Mouse (Mus musculus) gastrocnemius, postnatal 14 days (tissue): ENCODE results near the gene Sept5. TPM values are rescaled to one million over a fixed set of nuclear protein-coding genes. Genes with fewer than 3 reads are reported as not detected.

ENCODE experiments used
- DNase-seq: peaks from one replicate; pipeline ENCODE4 v3.0.0; 2021; ENCODE audit warnings: mixed read lengths
- intact Hi-C: fragments of 180-260 bp; cut with DNase I; formaldehyde crosslinking; loops from one replicate; pipeline ENCODE4 v1.15.1; 2025; ENCODE audit warnings: low total_unique reads
- total RNA-seq, 2 experiments: library from RNA; stranded (reverse); gene quantifications; 2 replicates each; pipeline ENCODE4 v1.2.3; 2021

Gene Sept5
- total RNA-seq, 2 experiments from 2014 or later: 6.0 to 8.4 TPM

- DNase-seq: no peak
- intact Hi-C loops: no loop called here
These were observed 41.7 kb downstream of the Sept5 start for GRCm38 (mm10) chr16:18587847-18588737.

GRCm38 (mm10) chr16:18586906-18587546 is 42.7 kb downstream of the Sept5 start:
- intact Hi-C loops: no loop called here
- DNase-seq: no peak

- intact Hi-C loops: no loop called here
- no peak for DNase-seq
These were observed 43.5 kb downstream of the Sept5 start for GRCm38 (mm10) chr16:18586076-18586905.

- DNase-seq: no peak
- intact Hi-C loops: no loop called here
These were observed 44.1 kb downstream of the Sept5 start for GRCm38 (mm10) chr16:18585676-18586075.

GRCm38 (mm10) chr16:18584901-18585510 is 44.7 kb downstream of the Sept5 start:
- intact Hi-C loops: no loop called here
- DNase-seq: no peak

GRCm38 (mm10) chr16:18583673-18584357 is 45.9 kb downstream of the Sept5 start:
- DNase-seq: no peak
- intact Hi-C loops: no loop called here

- no peak for DNase-seq
- intact Hi-C loops: no loop called here
These were observed 46.6 kb downstream of the Sept5 start for GRCm38 (mm10) chr16:18583169-18583568.

GRCm38 (mm10) chr16:18582426-18583148 is 47.2 kb downstream of the Sept5 start:
- intact Hi-C loops: no loop called here
- DNase-seq: no peak

GRCm38 (mm10) chr16:18581623-18582205 is 48.0 kb downstream of the Sept5 start:
- intact Hi-C loops: no loop called here
- DNase-seq: no peak

- DNase-seq: no peak
- intact Hi-C loops: no loop called here
These were observed 48.6 kb downstream of the Sept5 start for GRCm38 (mm10) chr16:18581050-18581622.

GRCm38 (mm10) chr16:18580389-18580788 is 49.4 kb downstream of the Sept5 start:
- intact Hi-C loops: no loop called here
- no peak for DNase-seq

- intact Hi-C loops: no loop called here
- DNase-seq: no peak
These were observed 52.1 kb downstream of the Sept5 start for GRCm38 (mm10) chr16:18577599-18578160.

GRCm38 (mm10) chr16:18577071-18577470 is 52.7 kb downstream of the Sept5 start:
- no peak for DNase-seq
- intact Hi-C loops: no loop called here

GRCm38 (mm10) chr16:18574196-18574595 is 55.6 kb downstream of the Sept5 start:
- intact Hi-C loops: no loop called here
- DNase-seq: no peak
